Mouse (Mus musculus): ENCODE measurements at regions not wholly inside any gene's neighbourhood (a gene's known extent, or its start where the extent isn't known, plus 50 kb on each side); places are given as distances from the start of the nearest gene placed in this dataset.

- WGBS, result 73% methylated on average over 4 of the region's 4 CpGs
- ATAC-seq (ENCODE audit: low FRiP score, low TSS enrichment) (no peak), DNase-seq (ENCODE audit: low spot score) (no peak)
Measured at GRCm38 (mm10) chr10:104489301-104489700, 295.5 kb downstream of the Gm4340 start.

DNA sequence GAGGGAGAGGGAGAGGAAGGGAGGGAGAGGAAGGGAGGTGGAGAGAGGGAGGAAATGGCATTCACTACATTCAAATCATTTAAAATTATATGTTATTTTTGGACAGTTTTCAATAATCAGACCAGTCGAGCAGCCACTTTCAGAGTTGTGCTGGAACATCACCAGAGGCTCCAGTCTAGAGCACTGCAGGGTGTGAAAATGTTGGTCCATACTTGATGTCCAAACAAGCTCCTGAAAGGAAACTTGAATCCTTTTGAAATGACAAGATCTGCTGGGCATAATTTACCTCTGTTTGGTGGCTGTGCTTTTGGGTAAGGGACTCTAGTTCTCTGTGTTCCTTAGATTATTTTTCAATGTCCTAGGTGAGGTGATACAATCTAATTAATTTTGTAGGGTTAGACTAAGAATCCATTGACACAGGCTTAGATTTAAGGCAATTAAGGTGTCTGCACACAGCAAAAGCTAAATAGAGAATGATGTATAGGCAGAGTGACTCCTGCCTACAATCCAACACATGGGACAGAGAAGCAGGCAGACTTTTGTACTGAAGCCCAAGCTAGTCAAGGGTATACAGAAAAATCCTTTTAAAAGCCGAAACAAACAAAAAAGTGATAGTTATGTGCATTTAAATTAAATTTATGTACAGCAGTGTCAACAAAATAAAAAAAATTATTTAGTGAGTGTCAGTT, 297.2 kb downstream of the Gm4340 start:
- Histone ChIP-seq H3K9ac (ENCODE audit: low read length) (no peak overlapping the region), H3K9me3 (ENCODE audit: control insufficient read depth, low read length) (no peaks in the 10 kb centered on the region), H3K27me3 (ENCODE audit: control insufficient read depth, insufficient read depth, low read length) (no peaks in the 10 kb centered on the region), H3K4me1 (replicated peaks; ENCODE audit: control insufficient read depth, insufficient read depth) (no peaks in the 10 kb centered on the region), H3K27ac (replicated peaks) (no peak overlapping the region), H3K36me3 (ENCODE audit: control insufficient read depth, insufficient read depth, low read length) (no peaks in the 10 kb centered on the region), H3K4me3 (ENCODE audit: low read depth, low read length) (no peak overlapping the region), H3K4me2 (replicated peaks; ENCODE audit: low read depth) (no peak overlapping the region)
- DNase-seq (ENCODE audit: low spot score), result no peak
- WGBS, result 50% methylated on average over 2 of the region's 2 CpGs
- TF ChIP-seq EP300 (optimal IDR thresholded peaks at IDR 0.05), result no peak
- no peak for ATAC-seq (ENCODE audit: low FRiP score, low TSS enrichment)

More at GRCm38 (mm10) chr10:104489301-104489700, 295.5 kb downstream of the Gm4340 start:
- no peak overlapping the region for H3K4me2 ChIP-seq (replicated peaks; ENCODE audit: low read depth)
- no peaks in the 10 kb centered on the region for H3K9me3 ChIP-seq (ENCODE audit: control insufficient read depth, low read length)
- no peak overlapping the region for H3K4me3 ChIP-seq (ENCODE audit: low read depth, low read length)
- no peak overlapping the region for H3K9ac ChIP-seq (ENCODE audit: low read length)
- no peaks in the 10 kb centered on the region for H3K36me3 ChIP-seq (ENCODE audit: control insufficient read depth, insufficient read depth, low read length)
- no peak overlapping the region for H3K27ac ChIP-seq (replicated peaks)
- no peak for TF ChIP-seq CTCF (IDR thresholded peaks at IDR 0.05; ENCODE audit: low read depth)
- TF ChIP-seq EP300 (optimal IDR thresholded peaks at IDR 0.05), result no peak
- no peaks in the 10 kb centered on the region for H3K4me1 ChIP-seq (replicated peaks; ENCODE audit: control insufficient read depth, insufficient read depth)
- H3K27me3 ChIP-seq (ENCODE audit: control insufficient read depth, insufficient read depth, low read length), result no peaks in the 10 kb centered on the region
